Mouse (Mus musculus): ENCODE measurements around the gene Btbd9.

DNA sequence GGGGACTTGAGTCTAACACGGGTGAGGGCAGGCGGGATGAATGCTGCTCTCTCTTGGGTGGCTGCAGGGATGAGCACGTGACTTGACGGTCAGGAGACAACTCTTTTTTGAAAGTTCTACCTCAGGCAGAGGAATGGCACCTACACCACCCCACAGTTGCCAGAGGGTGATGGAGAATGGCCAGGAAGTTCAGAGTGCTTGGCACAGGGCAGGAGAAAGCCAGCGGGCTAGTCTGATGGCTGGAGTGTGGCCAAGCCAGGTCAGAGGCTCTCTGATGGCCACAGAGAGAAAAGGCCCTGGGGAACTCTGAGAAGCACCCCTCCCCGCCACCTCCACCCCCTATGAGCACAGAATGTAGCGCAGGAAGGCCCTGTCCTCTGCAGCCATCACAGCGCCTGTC lies 366.0 kb downstream of the Btbd9 start:
- TF ChIP-seq CTCF (IDR thresholded peaks at IDR 0.05; ENCODE audit: low read depth, low read length) (no peak), POLR2A (IDR thresholded peaks at IDR 0.05; ENCODE audit: extremely low read depth, insufficient read depth, low read length) (no peak)
